Mouse (Mus musculus): Measurements from ENCODE around the gene Rarb. TPM values are rescaled to one million over a fixed set of nuclear protein-coding genes. Genes with fewer than 3 reads are reported as not detected.

Rarb gene
- total RNA-seq, 2 experiments from 2014 or later = 16.7 to 20.3 TPM

- DNase-seq (ENCODE audit: low spot score in 2 of 2) = no peak
These were observed 274.0 kb downstream of the Rarb start for GRCm38 (mm10) chr14:16544995-16545394.

DNA sequence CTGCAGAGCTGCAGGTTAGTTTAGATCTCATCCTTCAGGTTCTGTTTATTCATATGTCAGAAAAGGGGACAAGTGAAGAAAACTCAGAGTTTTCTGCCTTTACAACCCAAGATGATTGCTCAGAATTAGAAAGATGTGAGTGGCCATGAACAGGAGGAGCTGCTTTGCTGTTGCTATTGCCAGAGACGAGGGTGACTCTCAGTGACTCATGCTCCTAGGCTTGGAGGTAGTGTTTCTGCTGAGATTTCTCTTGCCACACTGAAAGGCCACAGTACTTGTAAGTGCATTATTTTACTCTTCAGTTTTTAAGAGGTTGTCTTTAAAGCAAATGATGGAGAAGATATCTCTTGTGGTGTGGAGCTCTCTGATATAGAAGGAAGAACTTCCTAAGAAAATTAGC, 277.3 kb downstream of the Rarb start:
- DNase-seq (ENCODE audit: low spot score in 2 of 2) = no peak

DNA sequence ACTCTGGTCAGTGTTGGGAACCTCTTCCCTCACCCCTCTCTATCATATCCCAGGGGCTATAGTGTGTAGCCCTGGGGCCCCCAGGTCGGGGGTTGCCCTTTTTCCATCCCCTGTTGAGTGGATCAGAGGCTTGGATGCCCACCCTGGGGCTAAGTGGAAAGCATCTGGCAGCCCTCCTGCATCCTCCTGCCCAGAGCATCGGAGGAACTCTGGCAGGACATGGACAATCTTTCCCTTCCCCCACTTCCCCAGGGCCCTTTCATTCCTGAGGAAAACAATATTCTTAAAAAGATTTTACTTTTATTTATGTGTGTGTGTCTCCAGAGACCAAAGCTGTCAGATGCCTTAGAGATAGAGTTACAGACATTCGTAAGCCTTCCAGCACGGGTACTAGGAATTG, 281.5 kb downstream of the Rarb start:
- DNase-seq (ENCODE audit: low spot score in 2 of 2) = no peak

- no peak for DNase-seq (ENCODE audit: low spot score in 2 of 2)
These were observed 290.3 kb downstream of the Rarb start for GRCm38 (mm10) chr14:16528631-16529030.

DNA sequence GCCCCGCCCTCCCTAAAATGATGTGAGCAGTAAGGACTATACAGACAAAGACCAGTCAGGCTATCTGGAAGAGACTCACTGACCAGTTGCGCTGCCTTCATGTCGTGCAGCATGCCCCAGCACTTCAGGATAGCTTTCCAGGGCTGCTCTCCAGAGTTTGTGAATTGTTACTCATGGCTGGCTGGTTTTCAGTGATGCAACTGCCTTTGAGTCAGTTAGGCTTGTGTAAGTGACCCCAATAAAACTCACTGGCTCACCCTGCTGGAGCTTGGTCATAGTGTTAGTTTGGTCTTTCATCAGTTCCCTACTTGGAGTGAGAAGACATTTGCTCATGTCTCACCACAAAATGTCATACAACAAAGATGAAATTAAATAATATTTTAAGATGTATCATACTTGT, 292.8 kb downstream of the Rarb start:
- no peak for DNase-seq (ENCODE audit: low spot score in 2 of 2)

- no peak for DNase-seq (ENCODE audit: low spot score in 2 of 2)
These were observed 293.6 kb downstream of the Rarb start for GRCm38 (mm10) chr14:16525137-16525924.

GRCm38 (mm10) chr14:16522852-16523251, 296.1 kb downstream of the Rarb start:
- DNase-seq (ENCODE audit: low spot score in 2 of 2) = no peak

DNA sequence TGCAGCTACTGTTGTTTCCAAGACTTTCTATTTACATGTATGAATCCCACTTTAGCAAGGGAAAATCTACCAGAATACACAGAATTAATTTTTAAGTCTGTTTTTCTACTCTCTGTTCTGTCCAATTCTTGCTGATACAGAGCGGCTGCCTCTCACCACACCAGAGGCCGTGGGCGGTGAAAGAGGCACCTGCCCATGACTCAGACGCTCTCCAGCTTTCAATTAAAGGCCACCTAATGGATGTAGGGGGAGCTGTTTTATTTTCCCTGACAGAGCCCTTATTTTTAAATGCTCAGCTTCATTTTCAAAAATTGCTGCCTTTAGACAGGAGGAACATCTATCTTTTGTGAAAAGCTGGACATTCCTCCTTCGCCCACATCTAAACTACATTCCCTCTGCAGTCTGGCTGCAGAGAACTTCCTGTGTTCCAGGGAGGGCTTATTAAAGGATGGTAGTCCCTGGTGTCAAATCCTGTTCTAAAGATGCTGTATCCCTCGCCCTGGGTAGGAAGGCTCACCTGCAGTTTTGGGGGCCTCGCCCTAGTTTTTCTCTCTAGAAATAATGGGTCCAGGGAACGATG, 299.3 kb downstream of the Rarb start:
- DNase-seq (ENCODE audit: low spot score in 2 of 2) = peak; percentile 45 to 64

DNA sequence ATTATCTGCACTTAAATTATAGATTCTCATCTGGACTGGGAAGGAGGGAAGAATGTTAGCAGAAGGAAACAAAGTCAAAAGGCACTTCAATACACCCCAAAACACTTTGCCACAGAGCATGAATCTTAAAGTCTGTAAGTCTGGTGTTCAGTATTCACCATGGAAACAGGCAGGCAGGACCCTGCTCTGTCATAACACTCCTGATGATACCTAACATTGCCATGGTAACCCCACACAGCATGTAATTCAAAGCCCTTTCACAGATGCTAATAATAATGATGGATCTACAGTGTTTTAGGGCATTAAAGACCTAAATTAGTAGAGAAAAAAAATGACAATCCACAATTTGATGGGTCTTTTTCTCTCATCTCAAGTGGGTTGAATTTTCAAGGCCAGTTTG, 301.0 kb downstream of the Rarb start:
- no peak for DNase-seq (ENCODE audit: low spot score in 2 of 2)

DNA sequence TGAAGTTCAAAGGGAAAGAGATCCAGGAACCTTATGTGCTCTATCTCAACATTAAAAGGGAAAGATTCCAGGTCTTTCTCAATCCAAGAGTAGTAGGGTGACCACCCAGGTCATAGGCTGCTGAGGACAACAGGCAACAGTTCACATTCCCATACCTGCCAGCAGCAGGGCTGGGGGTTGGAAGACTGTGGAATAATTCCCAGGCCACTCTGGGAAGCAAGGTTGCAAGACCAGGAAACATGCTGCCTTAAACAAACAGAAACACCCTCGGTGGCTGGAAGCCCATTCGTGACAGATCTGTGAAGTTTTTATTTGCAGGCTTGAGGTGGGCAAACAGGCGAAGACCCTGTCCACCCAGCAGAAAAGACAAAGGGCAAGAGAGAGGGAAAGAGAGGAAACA, 303.2 kb downstream of the Rarb start:
- DNase-seq (ENCODE audit: low spot score in 2 of 2) = no peak

- DNase-seq (ENCODE audit: low spot score in 2 of 2) = no peak
These were observed 308.4 kb downstream of the Rarb start for GRCm38 (mm10) chr14:16510574-16510973.

GRCm38 (mm10) chr14:16509825-16510224, 309.1 kb downstream of the Rarb start:
- no peak for DNase-seq (ENCODE audit: low spot score in 2 of 2)

GRCm38 (mm10) chr14:16508760-16509159, 310.2 kb downstream of the Rarb start:
- DNase-seq (ENCODE audit: low spot score in 2 of 2) = no peak

DNA sequence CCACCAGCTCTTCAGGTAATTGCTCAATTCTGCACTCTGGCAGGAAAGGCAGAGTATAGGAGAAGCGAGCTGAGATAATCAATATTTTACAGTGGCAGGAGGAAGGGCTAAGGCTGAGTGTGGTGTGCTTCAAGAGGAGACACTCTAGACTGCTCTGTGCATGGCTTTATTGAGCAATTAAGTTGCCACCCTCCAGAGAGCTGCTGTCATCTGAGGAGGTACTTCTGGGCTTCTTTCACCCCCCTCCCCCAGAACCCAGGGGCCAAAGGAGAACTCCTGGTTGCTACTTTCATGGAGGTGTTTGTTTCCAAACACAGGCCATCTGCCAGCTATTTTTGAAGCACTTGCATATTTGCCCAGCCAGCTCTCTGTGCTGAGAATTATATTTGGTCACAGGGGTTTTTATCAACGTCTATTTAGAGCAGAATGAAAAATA, 321.7 kb downstream of the Rarb start:
- no peak for DNase-seq (ENCODE audit: low spot score in 2 of 2)

DNA sequence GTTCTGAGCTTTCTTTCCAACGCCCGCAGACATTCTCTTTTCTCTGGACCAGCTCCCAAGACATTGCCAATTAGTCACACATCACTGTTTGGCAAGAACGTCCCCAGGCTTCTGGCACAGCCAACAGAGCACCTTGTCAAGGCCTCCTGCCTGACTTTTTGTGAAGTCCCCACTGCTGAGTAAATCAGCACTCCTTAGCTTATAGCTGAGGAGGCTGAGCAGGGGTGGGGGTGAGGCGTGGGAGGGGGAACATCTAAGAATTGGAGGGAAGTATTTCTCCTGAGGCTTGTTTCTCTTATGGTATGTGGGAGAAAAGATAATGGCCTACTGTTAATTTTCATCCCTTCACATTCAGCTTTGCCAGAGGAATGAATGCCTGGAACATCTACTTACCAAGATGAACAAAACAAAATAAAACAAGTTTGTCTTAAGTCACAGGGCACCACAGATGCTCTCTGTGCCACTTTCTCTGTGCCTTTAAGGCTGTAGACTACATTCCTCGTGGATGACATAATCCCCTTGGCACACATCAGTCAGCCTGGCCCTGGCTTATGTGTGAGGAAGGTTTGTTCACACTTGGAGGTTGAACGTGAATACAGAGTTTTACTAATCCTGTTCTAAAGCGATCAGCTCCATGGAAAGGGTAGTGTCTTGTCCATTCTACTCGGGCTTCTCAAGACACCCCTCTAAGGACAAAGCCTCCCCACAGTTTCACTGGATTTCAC, 335.1 kb downstream of the Rarb start:
- DNase-seq (ENCODE audit: low spot score in 2 of 2) = no peak

GRCm38 (mm10) chr14:16480621-16481020, 338.3 kb downstream of the Rarb start:
- DNase-seq (ENCODE audit: low spot score in 2 of 2) = no peak

DNA sequence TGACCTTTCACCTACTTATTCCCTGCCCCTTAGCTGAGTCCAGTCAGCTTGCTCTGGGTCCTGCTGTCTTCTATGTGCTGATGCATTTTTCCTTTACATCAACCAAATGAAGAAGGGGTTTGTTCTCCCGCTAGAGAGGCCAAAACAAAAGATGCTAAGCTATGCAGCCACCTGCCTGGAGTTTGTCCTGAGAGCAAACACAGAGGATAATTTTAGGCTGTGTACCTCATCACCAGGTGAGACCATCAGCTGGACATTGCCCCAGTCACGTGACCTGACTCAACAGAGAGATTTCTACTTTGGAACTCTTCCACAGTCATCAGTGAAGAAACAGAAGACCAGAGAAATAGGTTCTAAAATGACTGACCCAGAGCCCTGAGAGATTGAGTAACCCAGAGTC, 339.4 kb downstream of the Rarb start:
- DNase-seq (ENCODE audit: low spot score in 2 of 2) = no peak

DNA sequence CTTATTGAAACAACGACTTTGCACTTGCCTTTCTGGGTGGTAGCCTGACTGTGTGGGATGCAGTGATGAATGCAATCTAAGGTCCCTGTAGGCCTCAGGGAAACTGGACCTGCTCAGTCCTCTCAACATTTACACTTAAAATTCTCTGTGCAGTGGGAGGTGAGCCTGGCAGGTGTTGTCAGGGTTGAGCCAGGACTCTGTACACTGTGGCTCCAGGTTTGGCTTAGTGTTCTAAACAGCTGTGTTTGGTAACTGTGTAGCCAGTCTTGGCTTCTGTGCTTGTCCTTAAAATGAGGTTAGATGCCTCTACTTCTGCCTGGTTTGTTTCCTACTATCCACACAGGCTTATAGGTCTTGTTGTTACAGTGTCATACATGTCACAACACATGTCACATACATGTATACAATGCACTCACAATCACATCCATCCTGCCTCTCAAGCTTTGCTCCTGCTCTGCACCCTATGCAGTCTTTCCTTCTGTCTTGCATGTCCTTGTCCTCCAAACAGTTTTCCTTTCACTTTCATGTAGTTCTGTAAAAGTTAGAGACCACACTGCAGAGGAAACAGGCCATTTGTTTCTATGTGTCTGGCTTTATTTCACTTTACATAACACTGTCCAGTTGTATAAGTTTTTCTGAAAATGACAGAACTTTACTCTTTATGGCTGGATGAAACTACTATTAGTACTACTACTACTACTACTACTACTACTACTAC, 340.2 kb downstream of the Rarb start:
- no peak for DNase-seq (ENCODE audit: low spot score in 2 of 2)

- DNase-seq (ENCODE audit: low spot score in 2 of 2) = no peak
These were observed 370.5 kb downstream of the Rarb start for GRCm38 (mm10) chr14:16448269-16448987.

DNA sequence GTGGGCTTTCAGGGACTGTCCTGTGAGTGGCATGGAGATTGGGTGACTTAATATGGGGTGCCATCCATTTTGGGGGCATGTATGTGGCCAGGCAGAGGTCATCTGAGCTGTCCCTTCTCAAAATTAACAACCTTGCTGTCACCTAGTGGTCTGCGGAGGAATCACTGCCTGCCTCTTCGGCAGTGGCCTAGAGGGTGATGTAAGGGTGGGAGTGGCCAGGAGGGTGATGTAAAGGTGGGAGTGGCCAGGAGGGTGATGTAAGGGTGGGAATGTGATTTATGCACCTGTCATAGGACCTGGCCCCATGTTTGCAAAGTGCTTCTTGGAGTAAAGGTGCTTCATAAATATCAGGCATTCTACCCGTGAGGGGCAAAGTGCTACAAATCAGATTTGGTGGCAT, 371.4 kb downstream of the Rarb start:
- no peak for DNase-seq (ENCODE audit: low spot score in 2 of 2)

DNA sequence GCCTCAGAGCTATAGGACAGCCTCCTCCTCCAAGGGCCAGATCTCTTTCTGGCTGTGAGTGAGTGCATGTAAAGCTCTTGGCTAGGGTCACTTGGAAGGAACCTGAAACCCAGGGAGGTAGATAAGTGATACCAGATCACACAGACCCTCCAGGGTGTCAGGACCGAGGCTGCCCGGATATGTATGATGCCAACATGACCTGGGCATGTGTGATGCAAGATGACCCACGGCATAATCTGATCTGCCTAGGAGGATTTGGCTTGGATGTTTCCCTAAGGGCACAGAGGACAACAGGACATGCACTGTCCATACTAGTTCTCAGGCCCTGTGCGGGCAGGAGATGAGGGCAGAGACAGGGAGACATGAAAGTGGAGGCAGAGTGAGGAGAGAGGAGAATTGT, 374.1 kb downstream of the Rarb start:
- no peak for DNase-seq (ENCODE audit: low spot score in 2 of 2)

All from left cerebral cortex, adult 18-20 months (tissue).